Mouse (Mus musculus) kidney, adult 2 months (tissue): Measurements from ENCODE around the gene Olfr800.

Experiments
- CTCF ChIP-seq: fragments of 200-500 bp; conservative IDR thresholded peaks from 2 replicates; pipeline ENCODE4 v1.5.1; 2011; ENCODE audit warnings: low read depth, mild to moderate bottlenecking, control low read depth, low read length, moderate library complexity, mixed read lengths; ENCODE audit not compliant: insufficient read depth, insufficient read length
- POLR2A ChIP-seq: fragments of 200-500 bp; IDR thresholded peaks from one replicate; pipeline ENCODE4 v1.6.1; 2011; ENCODE audit warnings: low read depth, low read length, control low read depth

DNA sequence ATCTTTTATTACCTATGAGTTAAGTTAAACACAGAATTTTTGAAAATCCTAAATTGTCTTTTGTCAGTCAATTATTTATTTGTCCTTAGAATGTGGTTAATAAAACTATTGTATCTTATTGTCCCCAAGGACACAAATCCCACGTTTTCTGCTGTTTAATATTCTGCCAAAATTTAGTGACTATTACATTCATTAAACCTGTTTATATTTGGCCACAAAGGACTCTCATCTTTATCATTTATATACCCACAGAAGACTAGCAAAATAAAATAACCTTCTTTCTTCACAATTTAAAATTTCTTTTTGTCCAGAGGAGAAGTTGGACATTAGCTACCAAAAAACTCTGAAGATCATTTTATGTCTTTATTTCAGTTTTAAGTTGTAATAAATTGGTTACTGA lies 20.3 kb upstream of the Olfr800 start, which contains the start of gene Olfr799:
- TF ChIP-seq CTCF = no peak
- TF ChIP-seq POLR2A = no peak
